Mouse (Mus musculus) leukemia stem cell, adult 10-12 weeks (primary cell): ENCODE data around the gene Ppp2r3a. TPM values are rescaled to one million over a fixed set of nuclear protein-coding genes. Genes with fewer than 3 reads are reported as not detected.

ENCODE experiments used
- polyA plus RNA-seq: library from polyadenylated mRNA; stranded (reverse); fragments of >175 nt; gene quantifications from 2 replicates; pipeline ENCODE4 v1.2.3, GENCODE M21; 2012; ENCODE audit warnings: low replicate concordance

The Ppp2r3a gene
- 0.09 TPM in 1 of 2 replicates, not detected in the other for polyA plus RNA-seq

GRCm38 (mm10) chr9:101251644-101252337, at the start of gene Ppp2r3a:
TSS of gene Ppp2r3a (minus strand) at chr9:101251795.

GRCm38 (mm10) chr9:101073987-101074331, 177.6 kb downstream of the Ppp2r3a start, which contains the start of gene Msl2:
TSS of gene Msl2 (plus strand) at chr9:101074101.

Other genes starting within 250 kb of the Ppp2r3a start
- 33.2 and 52.1 TPM in 2 replicates for gene Pccb, start 216.9 kb downstream of the Ppp2r3a start, polyA plus RNA-seq
- 42.2 and 46.0 TPM in 2 replicates for gene Msl2, start 177.7 kb downstream of the Ppp2r3a start, polyA plus RNA-seq